ENCODE assay signal across 10 mouse cellular contexts in the genomic region with DNA sequence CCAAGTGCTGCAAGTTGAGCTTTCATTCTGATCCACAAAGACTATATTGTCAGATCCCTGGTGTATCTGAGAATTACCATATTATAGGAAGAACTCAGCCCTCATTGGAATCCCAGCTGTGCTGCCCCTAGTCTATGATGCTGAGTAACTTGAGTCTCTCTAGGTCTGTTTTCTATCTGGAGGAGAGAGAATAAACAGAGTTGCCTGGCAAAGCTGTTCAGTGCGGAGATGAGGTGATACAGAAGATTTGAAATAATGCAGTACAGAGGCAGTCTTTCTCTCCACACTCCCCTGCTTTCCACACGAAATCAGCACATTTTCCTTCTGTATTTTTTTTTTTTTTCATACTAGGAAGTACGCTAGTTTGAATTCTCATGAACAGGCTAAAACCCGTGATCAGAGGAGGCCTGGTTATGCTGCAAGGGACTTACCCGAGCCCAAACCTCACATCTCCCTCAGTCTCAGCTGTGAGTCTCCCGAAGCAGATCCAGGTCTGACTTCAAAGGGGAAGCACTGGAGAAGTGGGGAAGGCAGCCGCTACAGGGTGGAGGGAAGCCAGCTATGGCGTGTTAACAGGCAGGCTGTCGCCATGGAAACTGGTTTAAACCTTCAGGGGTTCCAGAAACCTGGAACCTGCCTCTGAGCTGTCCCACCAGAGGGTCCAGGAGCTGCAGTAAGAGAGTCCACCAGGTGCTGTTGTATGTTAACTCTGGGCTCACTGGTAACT. TPM values are rescaled to one million over a fixed set of nuclear protein-coding genes. Genes with fewer than 3 reads are reported as not detected.
DNase-seq lines count a peak whose midpoint lies in the region; ATAC-seq and TF ChIP-seq lines count a peak whose summit lies in the region.
"Had no signal": no experiment of that assay in that cellular context is flagged by ENCODE, and none has a peak within 500 bp of the region (broad histone marks: within the 10 kb centered on the region; RNA-seq: fewer than 3 reads in every experiment).

No protein-coding gene starts in this region.

- TF ChIP-seq POLR2A in limb, embryonic 14.5 days (IDR thresholded peaks at IDR 0.05; ENCODE audit: borderline replicate concordance, extremely low read depth, insufficient read depth, insufficient read length) = no peak

- ATAC-seq in limb, embryonic 14.5 days (ENCODE audit: low FRiP score, low read depth) = peak; percentile 41
- ATAC-seq in stomach, embryonic 16.5 days (ENCODE audit: insufficient read depth, low FRiP score) = peak; percentile 34; the same call in 1 of the 2 replicates

- no peaks in the 10 kb centered on the region for H3K27me3 ChIP-seq in limb, embryonic 14.5 days (ENCODE audit: control insufficient read depth, insufficient read depth, low read length)
- no peaks in the 10 kb centered on the region for H3K27me3 ChIP-seq in stomach, embryonic 16.5 days (ENCODE audit: control insufficient read depth, insufficient read depth, low read length)
- H3K27me3 ChIP-seq: CH12.LX had no signal

- no peaks in the 10 kb centered on the region for H3K9me3 ChIP-seq in limb, embryonic 14.5 days (ENCODE audit: control insufficient read depth, low read length)
- no peaks in the 10 kb centered on the region for H3K9me3 ChIP-seq in stomach, embryonic 16.5 days (replicated peaks; ENCODE audit: control insufficient read depth, low read length)

- H3K4me1 ChIP-seq in limb, embryonic 14.5 days (ENCODE audit: control insufficient read depth, insufficient read depth, low read length) = peaks cover 11% of the 10 kb centered on the region; the same call in 1 of the 2 replicates
- peaks cover 7% of the 10 kb centered on the region for H3K4me1 ChIP-seq in stomach, embryonic 16.5 days (ENCODE audit: control insufficient read depth, insufficient read depth, low read length)

- peak overlapping the region; percentile 21; the same call in 1 of the 2 replicates for H3K27ac ChIP-seq in limb, embryonic 14.5 days (replicated peaks; ENCODE audit: low read depth, low read length)
- H3K27ac ChIP-seq in stomach, embryonic 16.5 days (ENCODE audit: low read length) = peak overlapping the region; percentile 51; the same call in 1 of the 2 replicates

- WGBS in limb, embryonic 14.5 days = 55% methylated on average over 9 of the region's 9 CpGs
- 68% methylated on average over 9 of the region's 9 CpGs for WGBS in stomach, embryonic 16.5 days

- peak; percentile 13 for DNase-seq in heart, adult 8-10 months (ENCODE audit: low spot score)
- no peak for DNase-seq in heart, adult 9 months (ENCODE audit: low spot score in 2 of 2)
- peak; percentile 34 for DNase-seq in testis, postnatal 10 days (ENCODE audit: low spot score)
- DNase-seq in testis, postnatal 14 days (ENCODE audit: low spot score) = no peak
- peak; percentile 28 for DNase-seq in limb, embryonic 14.5 days (ENCODE audit: low spot score)
- DNase-seq in kidney, adult 11 months = no peak
- no peak for DNase-seq in layer of hippocampus, adult 9-11 months
- DNase-seq: gastrocnemius, postnatal 25 days had no signal

- no peak overlapping the region for H3K9ac ChIP-seq in limb, embryonic 14.5 days (ENCODE audit: low read depth, low read length, severe bottlenecking)
- H3K9ac ChIP-seq in stomach, embryonic 16.5 days (ENCODE audit: low read length) = peak overlapping the region; percentile 25; the same call in 1 of the 2 replicates

- peaks cover 73% of the 10 kb centered on the region for H3K36me3 ChIP-seq in limb, embryonic 14.5 days (ENCODE audit: control insufficient read depth, insufficient read depth, low read length)
- peaks cover 10% of the 10 kb centered on the region for H3K36me3 ChIP-seq in stomach, embryonic 16.5 days (ENCODE audit: control insufficient read depth, insufficient read depth, low read length)

- no peak overlapping the region for H3K4me3 ChIP-seq in limb, embryonic 14.5 days (replicated peaks; ENCODE audit: low read length)
- no peak overlapping the region for H3K4me3 ChIP-seq in stomach, embryonic 16.5 days (replicated peaks; ENCODE audit: low read length)

- no peak overlapping the region for H3K4me2 ChIP-seq in limb, embryonic 14.5 days (replicated peaks; ENCODE audit: low read depth, low read length, severe bottlenecking)
- no peak overlapping the region; the same call in 1 of the 2 replicates for H3K4me2 ChIP-seq in stomach, embryonic 16.5 days (ENCODE audit: low read depth, low read length)

RNA-seq across cellular contexts. Expression of a gene that starts 9.4 kb away (rescaled TPM):
- total RNA-seq in heart, adult 8-10 months (2022) = 10 to 100 TPM; 12.8 to 14.6 (median 13.6) TPM
- 7.4 and 7.6 TPM in 2 replicates for polyA plus RNA-seq in limb, embryonic 14.5 days (2012; rRNA removed)
- polyA plus RNA-seq in limb, embryonic 14.5 days (2014; fragmentation: Nextera tagmentation; extraction: Ambion mirVana) = 3.5 and 4.0 TPM in 2 replicates
- 2.8 and 3.2 TPM in 2 replicates for polyA plus RNA-seq in stomach, embryonic 16.5 days (2015; fragmentation: Nextera tagmentation; extraction: Ambion mirVana)

RNA-seq across cellular contexts. Expression of a gene that starts 24.3 kb away (rescaled TPM):
- total RNA-seq in heart, adult 8-10 months (2022) = under 1 TPM; 0.28 to 0.55 (median 0.40) TPM
- polyA plus RNA-seq in limb, embryonic 14.5 days (2012; rRNA removed) = 45.4 and 46.5 TPM in 2 replicates
- 80.7 and 91.7 TPM in 2 replicates for polyA plus RNA-seq in limb, embryonic 14.5 days (2014; fragmentation: Nextera tagmentation; extraction: Ambion mirVana)
- polyA plus RNA-seq in stomach, embryonic 16.5 days (2015; fragmentation: Nextera tagmentation; extraction: Ambion mirVana) = 44.0 and 50.3 TPM in 2 replicates

RNA-seq across cellular contexts. Expression of a gene that starts 59.9 kb away (rescaled TPM):
- total RNA-seq in heart, adult 8-10 months (2022) = 10 to 100 TPM; 71.5 to 94.8 (median 72.6) TPM
- 29.2 and 31.6 TPM in 2 replicates for polyA plus RNA-seq in limb, embryonic 14.5 days (2012; rRNA removed)
- polyA plus RNA-seq in limb, embryonic 14.5 days (2014; fragmentation: Nextera tagmentation; extraction: Ambion mirVana) = 26.7 and 28.2 TPM in 2 replicates
- polyA plus RNA-seq in stomach, embryonic 16.5 days (2015; fragmentation: Nextera tagmentation; extraction: Ambion mirVana) = 21.2 and 29.7 TPM in 2 replicates

Comparison
In these comparisons a context has a peak if more than half of its experiments do, and no peak if none do; other contexts are left out.
1. DNase-seq: peak in heart, adult 8-10 months (single experiment), testis, postnatal 10 days (single experiment) and limb, embryonic 14.5 days (single experiment); none in heart, adult 9 months (0 of 2), testis, postnatal 14 days (single experiment), kidney, adult 11 months (single experiment) and layer of hippocampus, adult 9-11 months (single experiment).